Mouse (Mus musculus) CH12.LX (cell line): ENCODE measurements at regions not wholly inside any gene's neighbourhood (a gene's known extent, or its start where the extent isn't known, plus 50 kb on each side); places are given as distances from the start of the nearest gene placed in this dataset.

Experiments used
- CHD1 ChIP-seq: IDR thresholded peaks from 2 replicates; pipeline ENCODE4 v1.6.1; 2012; ENCODE audit warnings: low read depth, low read length, improper control_type of control experiment, inconsistent platforms
- CHD2 ChIP-seq: IDR thresholded peaks from 2 replicates; pipeline ENCODE4 v1.6.1; 2011; ENCODE audit warnings: low read length, improper control_type of control experiment
- CTCF ChIP-seq, 2 experiments: IDR thresholded peaks in 1 of 2; conservative IDR thresholded peaks in 1 of 2; 2 replicates each; pipeline ENCODE4 v1.5.1; 2011 to 2012; ENCODE audit warnings: low read depth in 2 of 2, low read length in 2 of 2, improper control_type of control experiment in 1 of 2, inconsistent platforms in 1 of 2, mild to moderate bottlenecking in 1 of 2, moderate library complexity in 1 of 2
- E2F4 ChIP-seq: IDR thresholded peaks from 2 replicates; pipeline ENCODE4 v1.6.1; 2011; ENCODE audit warnings: low read depth, low read length, improper control_type of control experiment; ENCODE audit not compliant: insufficient replicate concordance
- EP300 ChIP-seq: IDR thresholded peaks from 2 replicates; pipeline ENCODE4 v1.6.1; 2011; ENCODE audit warnings: low read length, improper control_type of control experiment
- MAFK ChIP-seq: IDR thresholded peaks from 2 replicates; pipeline ENCODE4 v1.6.1; 2011; ENCODE audit warnings: low read length, improper control_type of control experiment; ENCODE audit not compliant: insufficient replicate concordance
- MAX ChIP-seq: IDR thresholded peaks from 2 replicates; pipeline ENCODE4 v1.6.1; 2011; ENCODE audit warnings: low read length, improper control_type of control experiment
- POLR2A ChIP-seq: IDR thresholded peaks from 2 replicates; pipeline ENCODE4 v1.6.1; 2011; ENCODE audit warnings: low read depth, mild to moderate bottlenecking, improper control_type of control experiment, low read length
- RCOR1 ChIP-seq: conservative IDR thresholded peaks from 2 replicates; pipeline ENCODE4 v1.6.1; 2012; ENCODE audit warnings: low read depth, mild to moderate bottlenecking, inconsistent platforms, low read length, improper control_type of control experiment
- ZKSCAN1 ChIP-seq: IDR thresholded peaks from 2 replicates; pipeline ENCODE4 v1.6.1; 2012; ENCODE audit warnings: low read depth, inconsistent platforms, low read length, improper control_type of control experiment, borderline replicate concordance

DNA sequence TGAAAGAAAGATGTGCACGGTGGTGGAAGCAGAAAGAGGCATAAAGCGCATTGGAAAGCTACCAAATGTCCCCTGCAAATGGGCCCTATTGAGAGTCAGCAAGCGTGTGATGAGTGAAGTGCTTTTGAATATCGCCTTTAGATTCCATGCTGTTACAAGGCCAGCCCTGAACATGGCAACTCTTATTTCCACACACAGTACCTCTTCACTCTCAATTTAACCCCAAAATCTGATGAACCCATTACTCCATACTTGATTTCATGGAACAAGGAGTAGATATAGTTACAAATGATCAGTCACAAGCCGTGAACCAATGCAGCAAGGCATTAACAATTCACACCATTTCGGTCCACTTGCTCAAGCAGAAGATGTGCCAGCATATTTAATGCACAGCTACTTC lies 71.1 kb upstream of the Dnajc24 start:
- no peak for TF ChIP-seq EP300
- TF ChIP-seq MAX = no peak
- TF ChIP-seq CHD1 = no peak
- no peak for TF ChIP-seq CTCF (conservative IDR thresholded peaks at IDR 0.05 in 1 of 2, IDR thresholded peaks at IDR 0.05 in 1 of 2; ENCODE audit: low read depth in 2 of 2, low read length in 2 of 2)
- TF ChIP-seq ZKSCAN1 = no peak
- TF ChIP-seq CHD2 = no peak
- TF ChIP-seq RCOR1 = no peak
- TF ChIP-seq MAFK = no peak
- no peak for TF ChIP-seq POLR2A
- no peak for TF ChIP-seq E2F4
